Mouse (Mus musculus): ENCODE measurements around the gene Eif4ebp2. TPM values are rescaled to one million over a fixed set of nuclear protein-coding genes. Genes with fewer than 3 reads are reported as not detected.
"Not testable (repeated sequence)": the region's sequence is repeated elsewhere in the genome, so short reads cannot be mapped to it uniquely, and the experiment has no call there.

The Eif4ebp2 gene
- total and polyA plus RNA-seq, 2 experiments from 2014 or later: 14.7 to 40.0 TPM

DNA sequence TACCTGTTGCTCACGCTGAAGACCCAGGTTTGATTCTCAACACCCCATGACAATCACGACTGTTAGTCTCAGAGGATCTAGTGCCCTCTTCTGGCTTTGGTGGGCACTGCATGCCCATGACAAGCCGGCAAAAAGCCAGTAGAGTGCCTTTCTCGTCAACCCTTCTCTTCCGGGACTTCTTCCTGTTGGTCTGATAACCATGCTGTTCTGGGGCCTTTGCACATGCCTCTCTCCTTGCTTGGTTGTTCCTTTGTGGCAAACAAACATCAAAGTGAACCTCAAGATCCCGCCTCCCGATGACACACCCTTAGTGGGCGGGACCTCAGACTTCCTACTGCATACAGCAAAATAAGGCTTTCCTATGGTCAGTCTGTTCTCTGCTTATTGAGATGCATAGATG lies 13.8 kb upstream of the Eif4ebp2 start:
- Histone ChIP-seq H3K9ac (replicated peaks; ENCODE audit: low read depth, low read length) (no peak overlapping the region), H3K4me3 (ENCODE audit: low read depth, low read length) (no peak overlapping the region), H3K27me3 (ENCODE audit: control insufficient read depth, insufficient read depth, low read length) (no peaks in the 10 kb centered on the region), H3K4me1 (ENCODE audit: control insufficient read depth, insufficient read depth) (no peaks in the 10 kb centered on the region), H3K36me3 (replicated peaks; ENCODE audit: control insufficient read depth, insufficient read depth, low read length) (no peaks in the 10 kb centered on the region), H3K27ac (ENCODE audit: low read depth) (no peak overlapping the region), H3K4me2 (ENCODE audit: low read depth, low read length) (no peak overlapping the region), H3K9me3 (replicated peaks; ENCODE audit: control insufficient read depth, low read length) (no peaks in the 10 kb centered on the region)
- WGBS: 59% methylated on average over 8 of the region's 8 CpGs
- no peak for ATAC-seq (ENCODE audit: insufficient read depth, low read depth)
- no peak for TF ChIP-seq CTCF (IDR thresholded peaks at IDR 0.05; ENCODE audit: low read depth)
- no peak for TF ChIP-seq EP300 (IDR thresholded peaks at IDR 0.05; ENCODE audit: low read depth)
- no peak for DNase-seq (ENCODE audit: low spot score)

DNA sequence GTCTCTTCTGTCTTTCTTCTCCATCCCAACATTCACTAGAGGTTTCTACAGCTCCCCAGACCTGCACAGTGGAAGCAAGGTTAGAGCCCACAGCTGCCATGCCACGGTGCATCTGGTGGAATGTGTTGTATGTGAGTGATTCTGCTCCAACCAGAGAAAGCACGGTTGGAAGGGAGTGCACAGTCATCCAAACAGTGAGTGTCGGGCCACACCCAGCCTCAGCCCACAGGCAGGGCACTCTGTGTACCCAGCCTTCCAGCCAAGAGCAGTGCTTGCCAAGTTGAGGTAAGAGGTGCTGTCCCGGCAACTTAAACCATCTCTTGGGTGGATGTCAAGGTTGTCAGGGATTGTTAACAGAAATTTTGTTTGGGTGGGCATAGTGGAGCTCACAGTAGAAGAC lies 12.5 kb upstream of the Eif4ebp2 start:
- no peak for TF ChIP-seq CTCF (IDR thresholded peaks at IDR 0.05; ENCODE audit: low read depth)
- no peak for TF ChIP-seq EP300 (IDR thresholded peaks at IDR 0.05; ENCODE audit: low read depth)
- no peak overlapping the region for H3K4me2 ChIP-seq (ENCODE audit: low read depth, low read length)
- H3K27ac ChIP-seq (ENCODE audit: low read depth): no peak overlapping the region
- 62% methylated on average over 4 of the region's 4 CpGs for whole genome bisulfite sequencing
- H3K4me1 ChIP-seq (ENCODE audit: control insufficient read depth, insufficient read depth): no peaks in the 10 kb centered on the region
- H3K9ac ChIP-seq (replicated peaks; ENCODE audit: low read depth, low read length): no peak overlapping the region
- ATAC-seq (ENCODE audit: insufficient read depth, low read depth): no peak
- H3K27me3 ChIP-seq (ENCODE audit: control insufficient read depth, insufficient read depth, low read length): no peaks in the 10 kb centered on the region
- H3K36me3 ChIP-seq (replicated peaks; ENCODE audit: control insufficient read depth, insufficient read depth, low read length): no peaks in the 10 kb centered on the region
- H3K9me3 ChIP-seq (replicated peaks; ENCODE audit: control insufficient read depth, low read length): no peaks in the 10 kb centered on the region
- DNase-seq (ENCODE audit: low spot score): no peak
- H3K4me3 ChIP-seq (ENCODE audit: low read depth, low read length): no peak overlapping the region

- Histone ChIP-seq H3K9me3 (replicated peaks; ENCODE audit: control insufficient read depth, low read length) (no peaks in the 10 kb centered on the region), H3K4me3 (ENCODE audit: low read depth, low read length) (no peak overlapping the region), H3K4me2 (ENCODE audit: low read depth, low read length) (no peak overlapping the region), H3K4me1 (ENCODE audit: control insufficient read depth, insufficient read depth) (no peaks in the 10 kb centered on the region), H3K27ac (ENCODE audit: low read depth) (no peak overlapping the region), H3K36me3 (replicated peaks; ENCODE audit: control insufficient read depth, insufficient read depth, low read length) (no peaks in the 10 kb centered on the region), H3K9ac (replicated peaks; ENCODE audit: low read depth, low read length) (no peak overlapping the region), H3K27me3 (ENCODE audit: control insufficient read depth, insufficient read depth, low read length) (no peaks in the 10 kb centered on the region)
- DNase-seq (ENCODE audit: low spot score): no peak
- no peak for ATAC-seq (ENCODE audit: insufficient read depth, low read depth)
- TF ChIP-seq EP300 (IDR thresholded peaks at IDR 0.05; ENCODE audit: low read depth) (no peak), CTCF (IDR thresholded peaks at IDR 0.05; ENCODE audit: low read depth) (no peak)
- 67% methylated on average over 3 of the region's 3 CpGs for WGBS
These were observed 4.7 kb upstream of the Eif4ebp2 start for GRCm38 (mm10) chr10:61457182-61457581.

DNA sequence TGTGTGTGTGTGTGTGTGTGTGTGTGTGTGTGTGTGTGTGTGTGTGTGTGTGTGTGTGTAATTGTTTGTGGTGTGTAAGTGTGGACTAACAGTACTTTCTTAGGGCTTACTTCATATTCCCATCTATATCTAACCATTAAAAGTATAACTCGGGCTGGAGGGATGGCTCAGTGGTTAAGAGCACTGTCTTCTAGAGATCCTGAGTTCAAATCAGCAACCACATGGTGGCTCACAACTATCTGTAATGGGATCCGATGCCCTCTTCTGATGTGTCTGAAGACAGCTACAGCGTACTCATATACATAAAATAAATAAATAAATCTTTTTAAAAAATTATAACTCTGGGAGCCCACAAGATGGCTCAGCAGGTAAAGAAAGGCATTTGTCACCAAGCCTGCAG lies 710 bp upstream of the Eif4ebp2 start:
- 61% methylated on average over 3 of the region's 3 CpGs for WGBS
- DNase-seq (ENCODE audit: low spot score); H3K36me3 ChIP-seq (replicated peaks; ENCODE audit: control insufficient read depth, insufficient read depth, low read length); ATAC-seq (ENCODE audit: insufficient read depth, low read depth); H3K27ac ChIP-seq (ENCODE audit: low read depth); H3K9me3 ChIP-seq (replicated peaks; ENCODE audit: control insufficient read depth, low read length); H3K4me1 ChIP-seq (ENCODE audit: control insufficient read depth, insufficient read depth); H3K9ac ChIP-seq (replicated peaks; ENCODE audit: low read depth, low read length); H3K27me3 ChIP-seq (ENCODE audit: control insufficient read depth, insufficient read depth, low read length); H3K4me2 ChIP-seq (ENCODE audit: low read depth, low read length); H3K4me3 ChIP-seq (ENCODE audit: low read depth, low read length): not testable (repeated sequence)

GRCm38 (mm10) chr10:61451931-61452617 lies 387 bp downstream of the Eif4ebp2 start:
- ATAC-seq (ENCODE audit: insufficient read depth, low read depth): peak; percentile 40
- no peak for TF ChIP-seq CTCF (IDR thresholded peaks at IDR 0.05; ENCODE audit: low read depth)
- no peak for TF ChIP-seq EP300 (IDR thresholded peaks at IDR 0.05; ENCODE audit: low read depth)
- 1% methylated on average over 53 of the region's 62 CpGs for WGBS

DNA sequence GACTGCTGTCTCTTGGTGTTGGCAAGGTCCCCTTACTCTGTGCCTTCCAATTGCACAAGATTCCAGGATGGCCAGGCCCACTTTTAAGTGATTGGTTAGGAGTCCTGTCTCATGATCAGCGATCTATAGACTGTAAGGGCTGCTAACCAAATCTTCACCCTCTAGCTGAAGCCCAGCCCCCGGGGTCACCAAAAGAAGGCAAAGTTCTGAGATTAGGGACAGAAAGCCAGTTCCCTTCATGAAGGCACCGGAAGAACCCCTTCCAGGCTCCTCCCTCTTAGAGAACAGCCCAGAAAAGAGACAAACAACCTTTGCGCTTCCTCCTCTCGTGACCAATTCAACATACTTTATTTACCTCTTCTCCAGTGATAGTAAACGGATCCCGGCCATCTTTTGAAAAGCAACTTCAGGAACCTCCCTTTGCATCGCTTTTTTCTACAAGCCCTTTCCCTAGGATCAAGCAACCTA lies 964 bp downstream of the Eif4ebp2 start:
- ATAC-seq (ENCODE audit: insufficient read depth, low read depth): no peak
- peaks cover 22% of the 10 kb centered on the region; the same call in 1 of the 2 replicates for H3K4me1 ChIP-seq (ENCODE audit: control insufficient read depth, insufficient read depth)
- WGBS: 0% methylated on average over 8 of the region's 8 CpGs

More at GRCm38 (mm10) chr10:61451931-61452617, 387 bp downstream of the Eif4ebp2 start:
- H3K27ac ChIP-seq (ENCODE audit: low read depth): peak overlapping the region; percentile 84
- peak overlapping the region; percentile 84 for H3K9ac ChIP-seq (replicated peaks; ENCODE audit: low read depth, low read length)
- no peaks in the 10 kb centered on the region for H3K36me3 ChIP-seq (replicated peaks; ENCODE audit: control insufficient read depth, insufficient read depth, low read length)
- no peaks in the 10 kb centered on the region for H3K9me3 ChIP-seq (replicated peaks; ENCODE audit: control insufficient read depth, low read length)
- no peak for DNase-seq (ENCODE audit: low spot score)
- peaks cover 17% of the 10 kb centered on the region; the same call in 1 of the 2 replicates for H3K4me1 ChIP-seq (ENCODE audit: control insufficient read depth, insufficient read depth)
- no peaks in the 10 kb centered on the region for H3K27me3 ChIP-seq (ENCODE audit: control insufficient read depth, insufficient read depth, low read length)
- peak overlapping the region; percentile 90 for H3K4me2 ChIP-seq (ENCODE audit: low read depth, low read length)
- H3K4me3 ChIP-seq (ENCODE audit: low read depth, low read length): peak overlapping the region; percentile 97

More for the DNA sequence above, 964 bp downstream of the Eif4ebp2 start:
- Histone ChIP-seq H3K9me3 (replicated peaks; ENCODE audit: control insufficient read depth, low read length) (no peaks in the 10 kb centered on the region), H3K27ac (ENCODE audit: low read depth) (peak overlapping the region; percentile 84), H3K27me3 (ENCODE audit: control insufficient read depth, insufficient read depth, low read length) (no peaks in the 10 kb centered on the region), H3K4me2 (ENCODE audit: low read depth, low read length) (peak overlapping the region; percentile 90), H3K9ac (replicated peaks; ENCODE audit: low read depth, low read length) (peak overlapping the region; percentile 84), H3K4me3 (ENCODE audit: low read depth, low read length) (peak overlapping the region; percentile 97), H3K36me3 (replicated peaks; ENCODE audit: control insufficient read depth, insufficient read depth, low read length) (no peaks in the 10 kb centered on the region)
- DNase-seq (ENCODE audit: low spot score): peak; percentile 34
- no peak for TF ChIP-seq CTCF (IDR thresholded peaks at IDR 0.05; ENCODE audit: low read depth)
- TF ChIP-seq EP300 (IDR thresholded peaks at IDR 0.05; ENCODE audit: low read depth): no peak
